Mouse (Mus musculus) c-Kit-positive CD71-positive TER-119-positive erythroid progenitor cells, embryonic 14.5 days (primary cell): ENCODE data around the gene Fam210b.

Experiments
- DNase-seq: peaks from one replicate; pipeline ENCODE4 v3.0.0-alpha.2; 2013; ENCODE audit warnings: low spot score

Fam210b gene

GRCm38 (mm10) chr2:172404239-172404638, 58.9 kb downstream of the Fam210b start:
- DNase-seq = no peak

GRCm38 (mm10) chr2:172405011-172405410, 59.6 kb downstream of the Fam210b start:
- no peak for DNase-seq
